Mouse (Mus musculus): ENCODE results near the gene Hunk.
A peak's percentile ranks its signal among the peaks of the same experiment; 100 is the strongest.

Gene Hunk

GRCm38 (mm10) chr16:90390731-90391130 is 4.9 kb downstream of the Hunk start:
- DNase-seq (ENCODE audit: low read depth, low spot score): no peak

GRCm38 (mm10) chr16:90394761-90395160 is 8.9 kb downstream of the Hunk start:
- DNase-seq (ENCODE audit: low read depth, low spot score): no peak

DNA sequence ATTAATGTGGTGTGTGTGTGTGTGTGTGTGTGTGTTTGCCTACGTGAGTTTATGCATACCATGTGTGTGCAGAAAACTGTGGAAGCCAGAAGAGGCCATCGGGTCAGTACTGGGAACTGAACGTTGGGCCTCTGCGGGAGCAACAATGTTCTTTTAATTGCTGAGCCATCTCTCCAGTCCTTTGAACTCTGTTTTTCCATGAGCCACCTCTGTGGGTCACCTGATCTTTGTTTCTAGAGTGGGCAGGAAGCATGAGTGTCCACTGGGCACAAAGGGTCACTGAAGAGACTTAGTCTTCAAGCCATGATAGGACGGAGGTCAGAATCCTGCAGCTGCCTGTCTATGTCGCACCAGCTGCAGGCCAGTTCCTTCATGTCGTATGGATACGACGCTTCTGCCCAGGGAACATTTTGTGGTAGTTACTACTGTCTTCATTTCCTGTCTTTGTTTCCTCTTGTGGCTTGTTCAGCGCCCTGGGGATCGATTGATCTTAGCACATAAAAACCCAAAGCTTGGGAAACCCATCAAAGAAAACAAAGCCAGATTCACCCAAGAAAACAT is 10.3 kb downstream of the Hunk start:
- DNase-seq (ENCODE audit: low read depth, low spot score): no peak

- no peak for DNase-seq (ENCODE audit: low read depth, low spot score)
Measured at GRCm38 (mm10) chr16:90396882-90397281, 11.1 kb downstream of the Hunk start.

DNA sequence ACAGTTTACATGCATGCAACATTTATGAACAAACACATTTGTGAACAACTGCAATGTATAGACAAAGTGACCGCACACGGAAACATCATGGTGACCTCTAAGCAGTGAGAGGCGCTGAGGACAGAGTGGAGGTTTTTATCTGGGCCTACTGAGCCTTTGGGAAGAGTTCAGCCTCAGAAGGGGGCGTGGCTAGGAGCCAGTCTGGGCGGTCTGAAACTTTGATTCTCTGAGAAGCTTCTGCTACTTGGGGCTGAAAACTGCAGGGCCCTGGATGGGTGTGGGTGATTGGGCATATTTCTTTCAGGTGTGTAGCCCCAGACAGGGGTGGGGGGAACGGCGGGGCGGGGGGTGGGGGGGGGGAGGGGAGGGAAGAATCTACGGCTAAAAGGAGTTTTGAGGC is 14.5 kb downstream of the Hunk start:
- peak; percentile 88 for DNase-seq (ENCODE audit: low read depth, low spot score)

- peak; percentile 58 for DNase-seq (ENCODE audit: low read depth, low spot score)
Measured at GRCm38 (mm10) chr16:90400906-90401666, 15.3 kb downstream of the Hunk start.

DNA sequence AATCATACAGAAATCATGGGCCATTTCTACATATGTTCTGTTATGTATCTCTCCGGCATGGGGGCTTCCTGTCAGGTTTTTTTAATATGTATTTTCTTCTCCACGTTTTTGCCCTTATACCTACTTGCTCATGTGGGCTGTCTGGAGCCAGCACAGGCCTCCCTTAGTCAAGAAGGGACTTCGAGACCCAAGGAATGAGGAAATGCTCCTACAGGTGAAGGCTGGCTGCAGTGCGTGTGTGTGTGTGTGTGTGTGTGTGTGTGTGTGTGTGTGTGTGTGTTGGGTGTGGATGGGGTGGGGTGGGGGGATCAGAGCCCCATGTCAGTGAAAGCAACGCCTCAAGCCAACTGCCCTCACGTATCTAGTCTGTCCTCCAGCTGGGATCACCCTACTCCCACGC is 16.5 kb downstream of the Hunk start:
- no peak for DNase-seq (ENCODE audit: low read depth, low spot score)

DNA sequence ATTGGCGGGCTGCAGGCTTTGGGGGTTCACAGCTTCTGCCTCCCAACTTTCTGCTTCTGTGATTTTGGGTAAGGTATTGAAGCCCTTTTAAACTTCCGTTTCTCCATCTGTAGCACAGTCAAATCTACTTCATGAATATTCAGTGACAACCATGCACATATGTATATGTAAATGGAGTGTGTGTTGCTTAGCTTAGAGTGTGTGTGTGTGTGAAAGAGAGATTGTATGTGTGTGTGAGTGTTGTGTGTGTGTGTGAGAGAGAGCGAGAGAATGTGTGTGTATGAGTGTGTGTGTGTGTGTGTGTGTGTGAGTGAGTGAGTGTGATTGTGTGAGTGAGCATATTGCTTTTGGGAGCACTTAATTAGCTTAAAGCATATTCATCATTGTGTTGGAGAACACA is 19.4 kb downstream of the Hunk start:
- DNase-seq (ENCODE audit: low read depth, low spot score): no peak

DNA sequence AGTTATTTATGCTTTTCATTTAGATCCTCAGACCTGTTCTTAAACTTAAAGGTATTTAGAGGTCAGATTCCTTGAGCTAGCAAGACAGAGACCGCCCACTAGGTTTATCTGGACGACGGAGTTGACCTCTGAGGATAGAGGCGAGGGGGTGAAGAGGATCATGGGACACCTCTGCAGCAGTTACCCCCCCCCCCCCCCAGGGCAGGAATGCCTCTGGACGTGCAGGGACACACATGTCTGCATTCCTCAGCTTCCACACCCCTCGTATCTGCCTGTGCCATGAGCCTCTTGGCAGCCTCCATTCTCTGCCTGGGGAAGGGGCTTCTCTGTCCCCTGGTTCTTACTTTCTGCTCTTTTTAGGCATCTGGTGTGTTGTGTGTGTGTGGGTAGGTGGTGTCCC is 19.8 kb downstream of the Hunk start:
- DNase-seq (ENCODE audit: low read depth, low spot score): peak; percentile 84

- DNase-seq (ENCODE audit: low read depth, low spot score): no peak
Measured at GRCm38 (mm10) chr16:90407541-90408289, 21.9 kb downstream of the Hunk start.

DNA sequence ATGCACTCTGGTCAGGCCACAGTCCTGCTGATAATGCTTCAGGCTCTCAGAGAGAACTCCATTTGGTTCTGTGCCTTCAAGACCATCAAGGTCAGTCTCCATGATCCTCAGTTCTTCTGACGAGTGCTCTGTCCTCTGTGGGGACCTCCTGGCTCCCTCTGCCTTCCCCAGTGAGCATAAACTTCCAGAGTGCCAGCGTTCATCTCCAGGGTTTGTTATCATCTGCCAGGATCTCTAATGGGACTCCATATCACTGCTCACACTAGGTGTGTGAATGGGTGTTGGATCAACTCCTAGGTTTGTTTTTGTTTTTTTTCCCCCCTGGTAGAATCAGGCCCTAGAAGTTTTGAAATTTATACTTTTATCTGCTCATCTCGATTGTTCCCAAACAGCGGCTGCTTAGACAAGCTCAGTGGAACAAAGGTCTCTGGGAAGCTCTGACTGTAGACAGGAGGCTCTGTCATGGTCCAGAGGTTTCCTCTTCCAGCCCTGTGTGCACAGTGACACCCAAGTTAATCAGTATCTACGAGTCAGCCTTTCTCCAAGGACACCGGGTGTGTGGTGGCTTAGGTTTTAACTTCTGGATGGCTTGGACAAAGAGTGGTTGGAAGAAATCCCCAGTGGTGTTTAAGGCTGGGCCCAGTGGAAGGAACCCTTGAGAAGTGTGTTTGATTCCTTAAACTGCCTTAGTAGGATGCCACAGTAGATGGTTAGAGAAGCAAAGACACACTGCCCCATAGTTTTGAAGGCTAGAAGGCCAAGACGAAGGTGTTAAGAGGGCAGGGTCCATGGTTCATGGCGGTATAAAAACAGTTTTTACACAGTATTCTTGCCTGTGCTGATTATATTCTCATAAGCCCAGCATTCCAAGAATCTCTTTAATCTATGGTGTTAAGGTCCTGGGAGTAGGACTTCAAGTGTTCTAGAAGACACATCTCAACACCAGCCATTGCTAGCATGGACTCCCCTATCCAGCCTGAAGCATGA is 26.6 kb downstream of the Hunk start:
- DNase-seq (ENCODE audit: low read depth, low spot score): no peak

- DNase-seq (ENCODE audit: low read depth, low spot score): peak; percentile 82
Measured at GRCm38 (mm10) chr16:90416621-90417020, 30.8 kb downstream of the Hunk start.

DNA sequence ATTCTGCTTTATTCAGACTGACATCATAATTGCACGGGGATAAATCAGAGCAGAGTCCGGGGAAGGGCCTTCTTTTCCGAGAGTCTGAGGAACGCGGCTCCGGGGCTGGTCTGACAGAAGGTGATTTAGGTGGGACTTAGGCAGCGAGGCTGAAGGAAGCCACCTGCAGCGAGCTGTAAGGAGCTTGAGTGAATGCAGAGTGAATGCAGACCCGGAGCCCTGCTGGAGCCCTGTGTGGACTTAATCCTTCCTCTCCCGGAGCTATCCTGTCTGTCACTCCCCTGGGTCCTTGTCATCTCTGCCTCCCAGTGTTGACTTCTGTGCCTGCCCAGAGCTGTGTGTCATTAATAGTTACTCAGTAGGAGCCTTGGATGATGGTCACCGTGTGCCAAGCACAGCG is 32.8 kb downstream of the Hunk start:
- DNase-seq (ENCODE audit: low read depth, low spot score): peak; percentile 88

DNA sequence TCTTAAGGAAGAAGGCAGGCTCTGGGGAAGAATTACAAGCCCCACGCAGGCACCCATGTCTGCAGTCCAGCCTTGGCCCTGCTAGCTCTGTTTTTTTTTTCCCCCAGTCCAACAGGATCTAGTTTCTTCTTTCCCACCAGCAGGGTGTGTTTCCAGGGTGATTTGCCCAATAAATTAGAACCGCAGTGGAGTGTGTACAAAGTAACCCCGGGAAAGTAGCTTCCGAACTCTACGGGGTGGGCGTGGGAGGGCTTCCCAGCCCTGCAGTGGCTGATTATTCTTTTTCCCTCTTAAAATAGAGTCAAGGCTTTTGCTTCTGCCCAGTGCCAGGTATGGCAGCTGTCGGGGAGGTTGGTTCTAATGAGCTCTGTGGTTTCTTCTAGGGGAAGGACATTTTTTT is 35.3 kb downstream of the Hunk start:
- peak; percentile 72 for DNase-seq (ENCODE audit: low read depth, low spot score)

- DNase-seq (ENCODE audit: low read depth, low spot score): no peak
Measured at GRCm38 (mm10) chr16:90421551-90421950, 35.7 kb downstream of the Hunk start.

DNA sequence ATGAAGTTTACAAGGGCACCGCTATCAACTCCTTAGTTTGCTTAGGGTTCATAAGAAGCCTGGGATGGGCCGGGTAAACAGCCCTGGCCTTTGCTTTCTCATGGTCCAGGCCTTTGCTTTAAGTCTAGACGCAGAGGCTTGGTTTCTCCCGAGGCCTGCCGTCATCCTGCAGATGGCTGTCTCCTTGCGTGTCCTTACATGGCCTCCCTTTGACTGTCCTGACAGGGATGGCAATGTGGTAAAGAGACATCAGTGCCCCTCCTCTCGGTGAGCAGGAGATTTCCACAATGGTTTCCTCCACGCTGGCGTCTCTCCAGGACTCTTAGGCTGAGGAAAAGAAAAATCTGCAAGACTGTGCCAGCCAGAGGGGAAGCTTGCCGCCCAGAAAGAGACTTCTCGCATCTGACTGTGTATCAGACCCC is 36.3 kb downstream of the Hunk start:
- no peak for DNase-seq (ENCODE audit: low read depth, low spot score)

DNA sequence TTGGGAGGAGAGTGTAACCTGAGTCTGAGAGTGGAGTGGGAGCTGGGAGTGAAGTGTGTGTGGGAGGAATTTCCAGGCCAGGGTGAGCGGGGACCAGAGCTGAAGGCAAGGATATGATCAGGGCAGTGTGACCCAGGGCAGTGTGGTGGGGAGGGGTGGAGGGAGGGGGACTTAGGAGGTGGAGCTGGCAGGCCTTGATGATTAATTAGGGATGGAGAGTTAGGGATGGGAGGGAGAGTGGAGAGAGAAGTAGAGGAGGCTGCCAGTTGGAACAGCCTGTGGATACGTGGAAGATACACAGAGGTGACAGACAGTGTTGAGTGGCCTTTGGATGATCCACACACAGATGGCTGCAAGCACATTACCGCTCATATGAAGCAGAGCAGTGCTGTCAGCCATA is 38.1 kb downstream of the Hunk start:
- DNase-seq (ENCODE audit: low read depth, low spot score): no peak

DNA sequence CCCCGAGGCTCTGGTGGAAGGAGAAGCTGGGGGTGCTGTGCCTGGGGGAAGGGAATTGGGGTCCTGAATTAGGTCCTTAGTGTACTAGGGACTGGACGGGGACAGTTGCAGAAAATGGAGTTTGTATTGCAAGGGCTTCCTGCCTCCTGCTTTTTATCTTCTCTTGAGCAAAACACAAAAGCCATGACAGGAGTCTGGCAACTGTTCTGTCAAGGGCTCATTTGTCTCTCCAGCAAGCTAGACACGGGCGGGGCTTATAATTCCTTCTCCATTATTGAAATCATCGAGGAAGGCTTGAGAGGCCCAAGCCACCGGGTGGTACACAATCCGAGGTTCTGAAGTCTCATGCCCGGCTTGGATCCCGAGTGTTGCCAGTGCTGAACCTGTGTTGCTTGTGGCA is 38.6 kb downstream of the Hunk start:
- no peak for DNase-seq (ENCODE audit: low read depth, low spot score)

GRCm38 (mm10) chr16:90426234-90426633 is 40.4 kb downstream of the Hunk start:
- no peak for DNase-seq (ENCODE audit: low read depth, low spot score)

GRCm38 (mm10) chr16:90427838-90428630 is 42.2 kb downstream of the Hunk start:
- DNase-seq (ENCODE audit: low read depth, low spot score): no peak

DNA sequence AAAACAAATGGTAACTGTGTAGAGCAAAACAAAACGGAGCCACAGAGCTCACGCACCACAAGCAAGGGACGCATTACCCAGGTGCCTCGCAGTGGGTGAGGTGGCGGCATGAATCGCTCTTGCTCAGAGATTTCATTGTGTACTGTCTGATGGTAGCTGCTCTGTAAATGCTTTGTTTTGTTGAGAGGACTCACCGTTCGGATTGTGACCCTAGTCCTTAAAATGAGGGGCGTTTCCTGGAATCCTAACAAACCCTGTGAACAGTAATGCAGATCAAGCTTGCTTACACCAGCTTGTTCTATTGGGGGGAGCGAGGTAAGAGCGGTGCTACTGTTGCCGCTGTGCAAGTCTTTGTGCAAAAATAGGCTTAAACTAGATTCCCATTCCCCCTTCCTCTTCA is 47.7 kb downstream of the Hunk start:
- peak; percentile 84 for DNase-seq (ENCODE audit: low read depth, low spot score)
